Mouse (Mus musculus): Measurements from ENCODE around the gene Cd5. TPM values are rescaled to one million over a fixed set of nuclear protein-coding genes. Genes with fewer than 3 reads are reported as not detected.

The Cd5 gene
- total RNA-seq, 2 experiments from 2014 or later, result 0.87 to 1.1 TPM

GRCm38 (mm10) chr19:10685081-10685480, 53.7 kb downstream of the Cd5 start:
- DNase-seq, result no peak
- intact Hi-C loops (cut with DNase I), result no loop called here

GRCm38 (mm10) chr19:10681571-10681970, 57.2 kb downstream of the Cd5 start:
- no peak for DNase-seq
- intact Hi-C loops (cut with DNase I), result no loop called here

GRCm38 (mm10) chr19:10678772-10679067, 60.1 kb downstream of the Cd5 start:
- intact Hi-C loops (cut with DNase I), result loop anchor here (1.0 kb wide), 1 partner anchor 31 kb away; no protein-coding TSS in a partner anchor
- DNase-seq, result no peak

GRCm38 (mm10) chr19:10677915-10678771, 60.7 kb downstream of the Cd5 start, which contains the start of gene Pga5:
Pga5 (minus strand) TSS chr19:10678071.
- intact Hi-C loops (cut with DNase I), result loop anchor here (1.0 kb wide), 1 partner anchor 31 kb away; no protein-coding TSS in a partner anchor
- DNase-seq, result peak; percentile 79 to 91

GRCm38 (mm10) chr19:10676656-10677055, 62.1 kb downstream of the Cd5 start:
- DNase-seq, result no peak
- intact Hi-C loops (cut with DNase I), result no loop called here

GRCm38 (mm10) chr19:10673275-10673674, 65.5 kb downstream of the Cd5 start:
- no peak for DNase-seq

GRCm38 (mm10) chr19:10671854-10672417, 66.9 kb downstream of the Cd5 start:
- no peak for DNase-seq
- intact Hi-C loops (cut with DNase I), result no loop called here

More at GRCm38 (mm10) chr19:10673275-10673674, 65.5 kb downstream of the Cd5 start:
- intact Hi-C loops (cut with DNase I), result no loop called here

GRCm38 (mm10) chr19:10671319-10671718, 67.5 kb downstream of the Cd5 start:
- DNase-seq, result no peak
- intact Hi-C loops (cut with DNase I), result no loop called here

Other genes starting within 250 kb of the Cd5 start
- 10 to 100 TPM; 39.9 to 41.2 TPM for gene Cpsf7, start 213.7 kb downstream of the Cd5 start, total RNA-seq (2021)
- 10 to 100 TPM; 61.9 to 67.1 TPM for gene Sdhaf2, start 212.9 kb downstream of the Cd5 start, total RNA-seq (2021)
- gene Tmem216, start 182.8 kb downstream of the Cd5 start, total RNA-seq (2021), result 1 to 10 TPM; 4.5 to 4.9 TPM
- gene Cyb561a3, start 161.8 kb downstream of the Cd5 start, total RNA-seq (2021), result 10 to 100 TPM; 11.5 to 11.8 TPM
- 1 to 10 TPM; 4.3 to 4.8 TPM for gene Tmem138, start 161.6 kb downstream of the Cd5 start, total RNA-seq (2021)
- 100 to 1,000 TPM; 216 to 231 TPM for gene Ddb1, start 133.7 kb downstream of the Cd5 start, total RNA-seq (2021)
- 10 to 100 TPM; 10.3 to 11.1 TPM for gene Tkfc, start 133.3 kb downstream of the Cd5 start, total RNA-seq (2021)
- gene Vwce, start 104.8 kb downstream of the Cd5 start, total RNA-seq (2021), result under 1 TPM; 0.26 to 0.27 TPM
- gene Pga5, start 60.9 kb downstream of the Cd5 start, total RNA-seq (2021), result not detected
- 10 to 100 TPM; 23.3 to 27.1 TPM for gene Vps37c, start 50.3 kb downstream of the Cd5 start, total RNA-seq (2021)
- under 1 TPM; 0.22 to 0.52 TPM for gene Cd6, start 91.1 kb upstream of the Cd5 start, total RNA-seq (2021)
- 1 to 10 TPM; 2.6 to 3.0 TPM for gene Slc15a3, start 100.7 kb upstream of the Cd5 start, total RNA-seq (2021)
- 10 to 100 TPM; 36.7 to 42.0 TPM for gene Tmem132a, start 130.9 kb upstream of the Cd5 start, total RNA-seq (2021)
- 100 to 1,000 TPM in 1 of 2 experiments, 10 to 100 TPM in 1; 95.3 to 104 TPM for gene Tmem109, start 143.0 kb upstream of the Cd5 start, total RNA-seq (2021)
- gene Prpf19, start 156.2 kb upstream of the Cd5 start, total RNA-seq (2021), result 100 to 1,000 TPM; 211 to 235 TPM
- not detected for gene Zp1, start 181.6 kb upstream of the Cd5 start, total RNA-seq (2021)
- gene Ptgdr2, start 198.2 kb upstream of the Cd5 start, total RNA-seq (2021), result under 1 TPM; 0.15 to 0.22 TPM
- 1 to 10 TPM; 7.5 to 7.9 TPM for gene Ccdc86, start 210.3 kb upstream of the Cd5 start, total RNA-seq (2021)
- gene Ms4a10, start 235.7 kb upstream of the Cd5 start, total RNA-seq (2021), result not detected

All from heart, postnatal 10 days (tissue).